Mouse (Mus musculus) small intestine, adult 2 months (tissue): ENCODE data around the gene C87977.
"Not testable (repeated sequence)": the region's sequence is repeated elsewhere in the genome, so short reads cannot be mapped to it uniquely, and the experiment has no call there.

Experiments
- CTCF ChIP-seq: fragments of 200-500 bp; IDR thresholded peaks from 2 replicates; pipeline ENCODE4 v1.5.1; 2012; ENCODE audit warnings: low read depth, mild to moderate bottlenecking, control low read depth, inconsistent platforms, low read length, moderate library complexity, mixed read lengths; ENCODE audit not compliant: insufficient replicate concordance, insufficient read length; ENCODE audit errors: extremely low read depth
- POLR2A ChIP-seq: fragments of 200-500 bp; IDR thresholded peaks from 2 replicates; pipeline ENCODE4 v1.6.1; 2012; ENCODE audit warnings: low read depth, mild to moderate bottlenecking, control low read depth, inconsistent platforms, low read length, moderate library complexity

GRCm38 (mm10) chr4:144254768-144255167 lies 41.6 kb upstream of the C87977 start:
- not testable (repeated sequence) for TF ChIP-seq POLR2A, CTCF
